Mouse (Mus musculus): ENCODE measurements around the gene Crybb1. TPM values are rescaled to one million over a fixed set of nuclear protein-coding genes. Genes with fewer than 3 reads are reported as not detected.

Crybb1 gene
- polyA plus RNA-seq, 1 experiment from 2014 or later: 2.7 TPM

GRCm38 (mm10) chr5:112217031-112217430, 38.6 kb upstream of the Crybb1 start:
- Histone ChIP-seq H3K4me3 (replicated peaks) (no peak overlapping the region), H3K9ac (replicated peaks) (peak overlapping the region; percentile 37; the same call in 1 of the 2 replicates), H3K4me1 (replicated peaks) (peaks cover 95% of the 10 kb centered on the region), H3K4me2 (replicated peaks) (no peak overlapping the region; the same call in 1 of the 2 replicates), H3K27me3 (no peaks in the 10 kb centered on the region), H3K36me3 (peaks cover 39% of the 10 kb centered on the region), H3K27ac (peak overlapping the region; percentile 92), H3K9me3 (no peaks in the 10 kb centered on the region)
- 39% methylated on average over 22 of the region's 22 CpGs for WGBS
- no peak for ATAC-seq

GRCm38 (mm10) chr5:112218679-112219078, 36.9 kb upstream of the Crybb1 start:
- no peak overlapping the region for H3K4me3 ChIP-seq (replicated peaks)
- no peak for ATAC-seq
- no peaks in the 10 kb centered on the region for H3K9me3 ChIP-seq
- H3K4me2 ChIP-seq (replicated peaks): no peak overlapping the region
- no peaks in the 10 kb centered on the region for H3K27me3 ChIP-seq
- peak overlapping the region; percentile 92 for H3K27ac ChIP-seq
- H3K4me1 ChIP-seq (replicated peaks): peaks cover 99% of the 10 kb centered on the region
- H3K9ac ChIP-seq (replicated peaks): no peak overlapping the region
- peaks cover 55% of the 10 kb centered on the region for H3K36me3 ChIP-seq
- 74% methylated on average over 4 of the region's 4 CpGs for WGBS

- Histone ChIP-seq H3K4me1 (replicated peaks) (peaks cover 99% of the 10 kb centered on the region), H3K27ac (peak overlapping the region; percentile 92), H3K9me3 (no peaks in the 10 kb centered on the region), H3K4me2 (replicated peaks) (no peak overlapping the region), H3K36me3 (peaks cover 62% of the 10 kb centered on the region), H3K27me3 (no peaks in the 10 kb centered on the region), H3K4me3 (replicated peaks) (no peak overlapping the region), H3K9ac (replicated peaks) (peak overlapping the region; percentile 46; the same call in 1 of the 2 replicates)
- WGBS: 20% methylated on average over 1 of the region's 1 CpGs
- ATAC-seq: no peak
These were observed 36.2 kb upstream of the Crybb1 start for GRCm38 (mm10) chr5:112219398-112219797.

- Histone ChIP-seq H3K27me3 (no peaks in the 10 kb centered on the region), H3K4me2 (replicated peaks) (0 out of 2 replicates have a peak overlapping the region, but pooled peaks have one; percentile 9), H3K4me3 (replicated peaks) (no peak overlapping the region), H3K4me1 (replicated peaks) (peaks cover 99% of the 10 kb centered on the region), H3K27ac (peak overlapping the region; percentile 92), H3K9me3 (no peaks in the 10 kb centered on the region), H3K9ac (replicated peaks) (0 out of 2 replicates have a peak overlapping the region, but pooled peaks have one; percentile 46), H3K36me3 (peaks cover 70% of the 10 kb centered on the region)
- WGBS: 75% methylated on average over 8 of the region's 8 CpGs
- ATAC-seq: no peak
These were observed 35.4 kb upstream of the Crybb1 start for GRCm38 (mm10) chr5:112220203-112220602.

- H3K4me3 ChIP-seq (replicated peaks): peak overlapping the region; percentile 92
- H3K36me3 ChIP-seq: peaks cover 46% of the 10 kb centered on the region
- peak overlapping the region; percentile 91 for H3K4me2 ChIP-seq (replicated peaks)
- ATAC-seq: peak; percentile 24
- no peaks in the 10 kb centered on the region for H3K27me3 ChIP-seq
- peak overlapping the region; percentile 98 for H3K9ac ChIP-seq (replicated peaks)
- no peaks in the 10 kb centered on the region for H3K9me3 ChIP-seq
- peaks cover 74% of the 10 kb centered on the region for H3K4me1 ChIP-seq (replicated peaks)
- peak overlapping the region; percentile 100 for H3K27ac ChIP-seq
- 7% methylated on average over 6 of the region's 6 CpGs for WGBS
These were observed 30.0 kb upstream of the Crybb1 start for GRCm38 (mm10) chr5:112225591-112225990.

- Histone ChIP-seq H3K36me3 (peaks cover 29% of the 10 kb centered on the region), H3K9ac (replicated peaks) (peak overlapping the region; percentile 98), H3K4me1 (replicated peaks) (peaks cover 60% of the 10 kb centered on the region), H3K27ac (peak overlapping the region; percentile 100), H3K4me2 (replicated peaks) (peak overlapping the region; percentile 91), H3K9me3 (no peaks in the 10 kb centered on the region), H3K27me3 (no peaks in the 10 kb centered on the region), H3K4me3 (replicated peaks) (peak overlapping the region; percentile 92)
- 0% methylated on average over 30 of the region's 30 CpGs for WGBS
- ATAC-seq: no peak
These were observed 28.3 kb upstream of the Crybb1 start for GRCm38 (mm10) chr5:112227354-112227753.

GRCm38 (mm10) chr5:112227898-112228239, 27.7 kb upstream of the Crybb1 start:
- Histone ChIP-seq H3K9ac (replicated peaks) (peak overlapping the region; percentile 98), H3K36me3 (peaks cover 24% of the 10 kb centered on the region), H3K4me3 (replicated peaks) (peak overlapping the region; percentile 92), H3K9me3 (no peaks in the 10 kb centered on the region), H3K27me3 (no peaks in the 10 kb centered on the region), H3K4me1 (replicated peaks) (peaks cover 55% of the 10 kb centered on the region), H3K4me2 (replicated peaks) (peak overlapping the region; percentile 91), H3K27ac (peak overlapping the region; percentile 100)
- peak; percentile 2; the same call in 1 of the 2 replicates for ATAC-seq
- 0% methylated on average over 13 of the region's 13 CpGs for WGBS

GRCm38 (mm10) chr5:112228240-112229076, 27.2 kb upstream of the Crybb1 start:
- peak overlapping the region; percentile 98 for H3K9ac ChIP-seq (replicated peaks)
- peaks cover 18% of the 10 kb centered on the region for H3K36me3 ChIP-seq
- no peaks in the 10 kb centered on the region for H3K9me3 ChIP-seq
- H3K4me1 ChIP-seq (replicated peaks): peaks cover 49% of the 10 kb centered on the region
- peak; percentile 87 for ATAC-seq
- under 1% methylated on average over 57 of the region's 57 CpGs for WGBS
- peak overlapping the region; percentile 92 for H3K4me3 ChIP-seq (replicated peaks)
- peak overlapping the region; percentile 100 for H3K27ac ChIP-seq
- peak overlapping the region; percentile 91 for H3K4me2 ChIP-seq (replicated peaks)
- H3K27me3 ChIP-seq: no peaks in the 10 kb centered on the region

GRCm38 (mm10) chr5:112235806-112236205, 19.8 kb upstream of the Crybb1 start:
- ATAC-seq: no peak
- no peak overlapping the region for H3K4me2 ChIP-seq (replicated peaks)
- H3K9me3 ChIP-seq: no peaks in the 10 kb centered on the region
- peak overlapping the region; percentile 98 for H3K27ac ChIP-seq
- no peaks in the 10 kb centered on the region for H3K36me3 ChIP-seq
- H3K27me3 ChIP-seq: no peaks in the 10 kb centered on the region
- 63% methylated on average over 5 of the region's 5 CpGs for WGBS
- peaks cover 54% of the 10 kb centered on the region for H3K4me1 ChIP-seq (replicated peaks)
- no peak overlapping the region for H3K4me3 ChIP-seq (replicated peaks)
- no peak overlapping the region for H3K9ac ChIP-seq (replicated peaks)

- Histone ChIP-seq H3K4me1 (replicated peaks) (peaks cover 54% of the 10 kb centered on the region), H3K36me3 (no peaks in the 10 kb centered on the region), H3K27me3 (no peaks in the 10 kb centered on the region), H3K9ac (replicated peaks) (peak overlapping the region; percentile 70), H3K4me3 (replicated peaks) (no peak overlapping the region), H3K4me2 (replicated peaks) (peak overlapping the region; percentile 49), H3K27ac (peak overlapping the region; percentile 98), H3K9me3 (no peaks in the 10 kb centered on the region)
- ATAC-seq: no peak
- 64% methylated on average over 2 of the region's 2 CpGs for WGBS
These were observed 19.0 kb upstream of the Crybb1 start for GRCm38 (mm10) chr5:112236631-112237030.

GRCm38 (mm10) chr5:112237439-112237838, 18.2 kb upstream of the Crybb1 start:
- Histone ChIP-seq H3K9ac (replicated peaks) (peak overlapping the region; percentile 70), H3K9me3 (no peaks in the 10 kb centered on the region), H3K27me3 (no peaks in the 10 kb centered on the region), H3K4me2 (replicated peaks) (peak overlapping the region; percentile 49), H3K4me3 (replicated peaks) (peak overlapping the region; percentile 23), H3K27ac (peak overlapping the region; percentile 98), H3K36me3 (no peaks in the 10 kb centered on the region), H3K4me1 (replicated peaks) (peaks cover 54% of the 10 kb centered on the region)
- peak; percentile 88 for ATAC-seq
- under 1% methylated on average over 16 of the region's 16 CpGs for WGBS

- ATAC-seq: peak; percentile 40; the same call in 1 of the 2 replicates
These were observed 17.6 kb upstream of the Crybb1 start for GRCm38 (mm10) chr5:112237866-112238570.

More at GRCm38 (mm10) chr5:112237866-112238570, 17.6 kb upstream of the Crybb1 start:
- H3K27me3 ChIP-seq: no peaks in the 10 kb centered on the region
- 32% methylated on average over 9 of the region's 9 CpGs for WGBS
- H3K9ac ChIP-seq (replicated peaks): peak overlapping the region; percentile 70
- H3K9me3 ChIP-seq: no peaks in the 10 kb centered on the region
- H3K27ac ChIP-seq: peak overlapping the region; percentile 98
- H3K4me3 ChIP-seq (replicated peaks): 0 out of 2 replicates have a peak overlapping the region, but pooled peaks have one; percentile 23
- peaks cover 54% of the 10 kb centered on the region for H3K4me1 ChIP-seq (replicated peaks)
- no peaks in the 10 kb centered on the region for H3K36me3 ChIP-seq
- H3K4me2 ChIP-seq (replicated peaks): peak overlapping the region; percentile 49

Data from midbrain, embryonic 13.5 days (tissue).